Mouse (Mus musculus): Measurements from ENCODE around the gene Hoxb13. TPM values are rescaled to one million over a fixed set of nuclear protein-coding genes. Genes with fewer than 3 reads are reported as not detected.

Hoxb13 gene
- 0.43 and 0.54 TPM in 2 replicates for polyA plus RNA-seq (2015; fragmentation: Nextera tagmentation; extraction: Ambion mirVana)

DNA sequence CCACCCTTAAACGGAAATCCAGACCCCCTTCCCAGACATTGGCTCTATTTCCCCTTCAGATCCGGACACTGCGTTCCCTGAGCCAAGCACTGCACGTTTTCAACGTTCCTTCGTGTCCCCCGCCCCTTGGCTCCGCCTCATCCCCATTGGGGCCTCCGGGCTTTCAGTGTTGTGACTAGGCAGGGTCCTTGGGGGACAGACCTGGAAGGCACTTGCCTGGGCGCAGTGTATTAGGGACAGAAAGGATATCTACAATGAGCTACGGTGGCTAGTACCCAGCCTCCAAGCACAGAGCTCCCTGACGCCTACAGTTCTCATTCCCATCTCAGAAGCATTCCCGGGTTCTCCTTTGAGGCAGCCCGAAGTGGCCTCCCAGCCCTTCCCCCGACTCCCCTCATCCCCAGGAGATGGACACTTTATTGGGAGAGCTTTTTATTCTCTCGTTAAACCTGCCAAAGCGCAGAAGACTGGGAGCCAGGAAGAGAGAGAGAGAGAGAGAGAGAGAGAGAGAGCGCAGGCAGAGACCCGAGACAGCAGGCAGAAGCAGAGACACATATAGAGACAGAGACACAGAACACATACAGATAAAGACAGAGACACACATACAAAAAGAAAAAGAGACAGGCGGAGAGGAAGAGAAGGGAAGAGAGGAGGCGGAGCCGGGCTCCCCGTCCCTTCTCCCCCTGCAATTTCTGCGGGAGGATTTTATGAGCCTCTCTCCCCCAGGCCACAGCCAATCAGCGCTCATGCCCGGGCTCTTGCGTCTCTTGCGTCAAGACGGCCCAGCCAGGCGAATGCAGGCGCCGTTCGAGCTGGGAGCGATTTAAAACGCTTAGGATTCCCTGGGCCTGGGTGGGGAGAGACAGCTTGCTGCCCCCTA, at the start of gene Hoxb13:
Hoxb13 (plus strand) TSS at position 796 of the 880 bp plus-strand sequence.
- no peak for DNase-seq (ENCODE audit: low spot score)

- peak; percentile 27 for DNase-seq (ENCODE audit: low spot score)
These were observed 48.4 kb upstream of the Hoxb13 start for GRCm38 (mm10) chr11:96145622-96146270.

DNA sequence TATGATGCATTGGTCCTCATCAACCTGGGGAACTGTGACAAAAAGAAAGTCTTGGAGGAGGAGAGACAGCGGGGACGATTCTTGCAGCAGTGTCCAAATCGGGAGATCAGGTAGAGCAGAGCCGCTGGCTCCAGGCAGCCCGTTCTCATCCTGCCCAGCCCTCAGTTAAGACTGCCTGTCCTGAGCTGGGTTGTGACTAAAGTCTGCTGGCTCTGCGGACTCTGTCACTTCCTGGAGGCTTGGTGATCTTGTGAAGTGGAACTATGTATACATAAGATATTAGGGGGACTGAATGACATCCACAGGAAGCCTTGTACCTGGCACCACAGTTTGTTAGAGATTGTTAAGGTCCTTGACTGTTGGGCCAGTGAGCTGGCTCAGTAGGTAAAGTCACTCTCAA, 46.6 kb upstream of the Hoxb13 start:
- DNase-seq (ENCODE audit: low spot score): no peak

DNA sequence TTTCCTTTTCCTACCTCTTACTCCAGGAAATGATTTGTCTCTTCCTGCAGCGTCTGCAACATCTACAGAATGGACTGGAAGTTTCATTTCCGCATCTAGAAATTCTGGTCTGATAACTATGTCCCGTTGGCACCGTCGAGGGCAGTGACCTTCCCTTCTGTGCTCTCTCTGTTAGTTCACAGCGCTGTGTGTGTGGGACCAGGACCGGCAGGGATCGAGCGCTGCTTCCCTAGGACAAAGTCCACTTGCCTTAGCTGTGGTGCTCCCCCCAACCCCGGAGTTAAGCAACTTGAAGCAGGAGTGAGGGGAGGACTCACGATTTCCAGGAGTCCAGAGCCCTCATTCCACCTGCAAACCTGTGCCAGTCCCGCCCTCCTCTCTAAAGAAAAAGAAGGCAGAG, 29.3 kb upstream of the Hoxb13 start:
- no peak for DNase-seq (ENCODE audit: low spot score)

DNA sequence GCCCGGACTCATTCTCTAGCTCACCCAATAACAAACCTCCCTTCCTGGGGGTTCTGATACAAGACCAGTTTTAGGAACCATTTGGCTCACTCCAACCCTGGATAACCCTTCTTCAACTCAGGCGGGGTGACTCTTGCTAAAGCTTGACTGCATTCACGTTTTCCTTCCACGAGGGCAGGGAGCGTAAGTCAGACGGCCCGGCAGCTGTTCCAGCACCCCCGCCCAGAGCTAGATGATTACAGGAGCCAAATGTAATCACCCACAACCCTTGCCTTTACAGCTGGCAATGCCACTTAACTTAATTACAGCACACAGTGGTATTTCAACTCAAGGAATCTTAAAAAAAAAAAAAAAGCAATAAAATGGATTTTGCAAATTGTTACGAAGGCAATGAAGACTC, 26.0 kb upstream of the Hoxb13 start:
- DNase-seq (ENCODE audit: low spot score): no peak

DNA sequence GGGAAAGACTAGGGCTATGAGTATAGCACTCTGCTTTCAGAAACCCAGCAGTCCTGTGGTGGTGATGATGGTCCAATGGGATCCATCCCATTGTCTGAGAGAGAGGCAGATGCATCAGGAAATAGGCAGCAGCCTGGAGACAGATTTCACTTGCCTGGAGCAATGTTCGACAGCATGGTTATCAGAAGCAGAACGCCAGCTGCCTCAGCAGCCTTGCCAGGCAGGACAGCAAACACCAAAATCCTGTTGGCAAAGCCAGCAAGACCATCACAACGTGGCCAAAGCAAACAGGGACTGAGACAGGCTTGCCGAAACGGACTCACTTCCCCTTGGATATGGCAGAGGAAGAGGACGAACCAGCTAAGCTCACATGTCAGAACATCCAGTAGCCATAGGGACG, 25.1 kb upstream of the Hoxb13 start:
- no peak for DNase-seq (ENCODE audit: low spot score)

GRCm38 (mm10) chr11:96170711-96171379, 23.3 kb upstream of the Hoxb13 start:
- no peak for DNase-seq (ENCODE audit: low spot score)

DNA sequence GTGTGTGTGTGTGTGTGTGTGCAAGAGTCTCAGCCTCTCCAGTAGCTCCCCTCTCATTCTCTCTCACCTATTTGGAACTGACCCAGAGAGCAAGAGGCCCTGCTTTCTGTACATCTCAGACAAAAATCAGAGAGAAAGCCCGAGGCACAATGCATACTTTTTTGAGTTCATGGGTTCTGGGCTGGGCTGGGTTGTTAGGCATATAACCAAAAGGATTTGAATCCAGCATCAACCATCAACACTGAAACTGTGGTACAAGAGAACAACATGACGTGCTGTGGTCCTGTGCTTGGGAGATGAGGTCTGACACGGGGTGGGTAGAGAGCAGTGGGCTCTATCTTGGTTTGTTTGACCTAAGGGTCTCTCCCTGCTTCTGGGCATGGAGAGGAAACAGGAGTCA, 22.5 kb upstream of the Hoxb13 start:
- no peak for DNase-seq (ENCODE audit: low spot score)

GRCm38 (mm10) chr11:96172511-96173287, 21.4 kb upstream of the Hoxb13 start:
- DNase-seq (ENCODE audit: low spot score): no peak

DNA sequence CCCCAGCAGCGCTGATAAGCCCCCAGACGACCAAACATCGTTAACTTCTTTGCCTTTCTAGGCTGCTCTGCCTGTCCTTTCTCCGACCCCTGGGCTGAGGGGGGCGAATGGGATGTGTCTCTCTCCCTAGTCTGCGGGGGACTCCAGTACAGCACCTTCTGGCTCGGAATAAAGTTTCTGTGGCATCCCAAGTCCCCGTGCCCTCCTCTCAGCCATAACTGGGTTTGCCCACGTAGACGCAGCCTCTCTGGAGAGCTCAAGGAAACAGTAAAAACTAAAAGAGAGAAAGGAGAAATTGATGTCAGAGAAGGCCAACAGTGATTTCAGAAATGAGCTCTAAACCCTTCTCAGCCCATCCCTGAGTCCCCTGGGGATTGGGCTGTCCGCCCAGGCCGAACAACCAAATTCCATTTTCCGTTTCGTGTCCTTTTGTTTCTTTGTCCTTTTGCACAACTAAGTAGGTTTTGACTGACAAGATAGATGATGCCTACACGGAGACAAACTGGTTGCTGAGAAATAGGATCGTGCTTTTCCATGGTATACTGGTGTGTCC, 20.8 kb upstream of the Hoxb13 start:
- no peak for DNase-seq (ENCODE audit: low spot score)

DNA sequence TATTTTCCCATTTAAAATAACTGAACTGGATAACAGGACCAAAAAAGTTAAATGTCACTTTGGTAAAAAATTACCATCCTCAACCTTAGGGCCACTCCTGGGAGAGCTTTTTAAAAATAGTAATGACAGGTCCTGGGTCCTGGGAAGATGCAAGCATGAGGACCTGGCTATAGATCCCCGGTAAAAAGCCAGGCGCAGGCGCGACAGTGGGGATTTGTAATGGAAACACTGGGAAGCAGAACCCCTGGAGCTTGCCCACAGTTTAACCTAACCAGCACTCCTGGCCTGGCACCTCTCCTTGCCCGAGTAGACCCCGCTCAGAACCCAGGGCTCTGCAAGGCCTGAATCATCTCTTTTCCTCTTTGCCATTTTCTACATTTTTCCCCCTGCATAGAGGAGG, 19.2 kb upstream of the Hoxb13 start:
- DNase-seq (ENCODE audit: low spot score): no peak

- no peak for DNase-seq (ENCODE audit: low spot score)
These were observed 18.6 kb upstream of the Hoxb13 start for GRCm38 (mm10) chr11:96175511-96175910.

DNA sequence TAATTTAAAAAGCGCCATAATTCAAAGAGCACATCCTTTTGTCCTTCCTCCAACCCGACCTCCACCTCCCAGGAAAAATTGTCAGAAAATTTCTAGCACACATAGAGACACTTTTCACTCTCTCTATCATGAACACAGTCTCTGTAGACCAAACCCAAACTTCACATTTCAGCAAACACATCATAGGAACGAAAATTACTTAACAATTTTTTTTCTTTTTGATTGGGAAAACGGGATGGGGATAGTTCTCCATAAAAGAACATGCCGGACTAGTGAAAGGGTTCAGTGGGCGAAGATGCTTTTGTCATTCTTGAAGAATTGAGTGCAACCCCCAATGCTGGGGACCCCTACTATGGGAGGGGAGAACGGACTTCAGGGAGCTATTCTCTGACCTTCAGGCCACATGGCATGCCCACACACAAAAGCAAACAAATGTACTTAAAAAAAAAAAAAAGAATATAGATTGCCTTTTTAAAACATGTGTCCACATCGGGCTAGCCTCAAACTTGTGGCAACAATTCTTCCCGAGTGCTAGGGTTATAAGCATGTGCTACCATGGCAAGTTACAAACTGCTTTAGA, 18.1 kb upstream of the Hoxb13 start:
- DNase-seq (ENCODE audit: low spot score): no peak

- no peak for DNase-seq (ENCODE audit: low spot score)
These were observed 17.3 kb upstream of the Hoxb13 start for GRCm38 (mm10) chr11:96176841-96177240.

GRCm38 (mm10) chr11:96177546-96178174, 16.5 kb upstream of the Hoxb13 start:
- no peak for DNase-seq (ENCODE audit: low spot score)

- no peak for DNase-seq (ENCODE audit: low spot score)
These were observed 15.8 kb upstream of the Hoxb13 start for GRCm38 (mm10) chr11:96178356-96178755.

DNA sequence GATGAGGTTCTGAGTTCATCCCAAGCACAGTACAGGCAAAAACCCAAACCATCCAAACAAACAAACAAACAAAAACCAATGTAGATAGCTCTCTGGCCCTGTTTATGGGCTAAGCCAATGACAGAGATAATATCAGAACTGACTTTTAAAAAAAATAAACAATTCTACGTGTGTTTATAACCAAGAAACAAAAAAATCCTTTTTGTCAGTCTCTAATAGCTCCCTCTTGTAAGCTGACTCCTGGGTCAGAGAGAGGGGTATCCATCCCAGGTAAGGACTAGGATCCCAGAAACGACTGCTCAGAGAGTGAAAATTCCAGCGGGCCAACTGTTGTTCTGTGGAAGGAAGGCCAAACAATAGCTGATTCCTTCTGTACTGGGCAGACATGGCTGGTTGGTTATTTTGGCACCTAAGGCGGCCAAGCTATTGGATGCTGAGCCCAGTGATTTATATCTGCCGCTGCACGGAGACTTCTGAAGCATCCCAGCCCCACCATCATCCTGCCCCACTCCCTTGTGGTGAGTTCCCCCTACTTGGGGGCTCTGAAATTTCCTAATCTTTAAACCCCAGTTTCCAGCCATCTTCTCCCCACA, 15.1 kb upstream of the Hoxb13 start:
- no peak for DNase-seq (ENCODE audit: low spot score)

- no peak for DNase-seq (ENCODE audit: low spot score)
These were observed 13.1 kb upstream of the Hoxb13 start for GRCm38 (mm10) chr11:96181061-96181460.

DNA sequence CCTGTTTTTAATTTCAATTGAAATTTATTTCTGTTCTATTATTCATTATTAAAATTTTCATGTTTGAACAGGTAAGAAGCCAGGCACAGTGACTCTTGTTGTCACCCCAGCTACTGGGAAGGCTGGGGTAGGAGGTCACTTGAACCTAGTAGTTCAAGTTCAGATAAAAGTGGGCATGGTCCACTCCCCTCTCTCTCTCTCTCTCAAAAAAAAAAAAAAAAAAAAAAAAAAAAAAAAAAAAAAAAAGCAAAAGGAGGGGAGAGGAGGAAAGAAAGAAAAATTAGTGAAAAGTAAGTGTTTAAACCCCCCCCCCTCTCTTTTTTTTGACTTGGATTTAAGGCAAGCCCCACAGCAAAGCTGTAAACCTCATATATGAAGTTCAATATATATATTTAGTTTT, 9.9 kb upstream of the Hoxb13 start:
- no peak for DNase-seq (ENCODE audit: low spot score)

- DNase-seq (ENCODE audit: low spot score): no peak
These were observed 6.8 kb upstream of the Hoxb13 start for GRCm38 (mm10) chr11:96187321-96187720.
